Mouse (Mus musculus) midbrain, embryonic 14.5 days (tissue): ENCODE data around the gene Dph3. TPM values are rescaled to one million over a fixed set of nuclear protein-coding genes. Genes with fewer than 3 reads are reported as not detected.

Source experiments
- polyA plus RNA-seq: library from polyadenylated mRNA; unstranded; fragments of >200 nt; fragmentation: Nextera tagmentation; extraction: Ambion mirVana; gene quantifications from 2 replicates; pipeline ENCODE4 v1.2.1, GENCODE M21; 2014

Gene Dph3
- polyA plus RNA-seq, 1 experiment from 2014 or later: 93.2 TPM

Other genes with a start within 250 kb of the Dph3 start
- 0.25 and 0.39 TPM in 2 replicates for gene Galnt15, start 56.7 kb downstream of the Dph3 start, polyA plus RNA-seq
- 11.7 and 16.4 TPM in 2 replicates for gene Oxnad1, start 355 bp downstream of the Dph3 start, polyA plus RNA-seq
- not detected in 2 replicates for gene Msmb, start 56.3 kb upstream of the Dph3 start, polyA plus RNA-seq
- 94.6 and 126 TPM in 2 replicates for gene Ncoa4, start 74.1 kb upstream of the Dph3 start, polyA plus RNA-seq
- 214 and 233 TPM in 2 replicates for gene Timm23, start 116.2 kb upstream of the Dph3 start, polyA plus RNA-seq
- gene Parg, start 116.2 kb upstream of the Dph3 start, polyA plus RNA-seq: 31.5 and 49.6 TPM in 2 replicates
- gene Ogdhl, start 236.3 kb upstream of the Dph3 start, polyA plus RNA-seq: 18.8 and 22.9 TPM in 2 replicates